Mouse (Mus musculus) liver, postnatal 0 days (tissue): Measurements from ENCODE around the gene Avpr1b. TPM values are rescaled to one million over a fixed set of nuclear protein-coding genes. Genes with fewer than 3 reads are reported as not detected.
"Not testable (repeated sequence)": the region's sequence is repeated elsewhere in the genome, so short reads cannot be mapped to it uniquely, and the experiment has no call there.

Experiments used
- ATAC-seq: fragments of 200-750 bp; cut with Nextera tagmentation; 2 replicates; pipeline ENCODE4 v1.8.0; 2017; ENCODE audit warnings: mild to moderate bottlenecking, moderate library complexity
- DNase-seq: peaks from one replicate; pipeline ENCODE4 v3.0.0-alpha.2; 2016
- H3K27ac ChIP-seq: fragments of 300-500 bp; sonication (generic); 2 replicates; pipeline ENCODE4 v1.5.1; 2014; ENCODE audit warnings: antibody characterized with exemption, moderate library complexity, mild to moderate bottlenecking, low read depth
- H3K27me3 ChIP-seq: fragments of 300-500 bp; sonication (generic); 2 replicates; pipeline ENCODE4 v1.6.1; 2014; ENCODE audit warnings: low read length, control low read depth, mixed read lengths; ENCODE audit not compliant: insufficient read depth
- H3K36me3 ChIP-seq: fragments of 300-500 bp; sonication (generic); replicated peaks from 2 replicates; pipeline ENCODE4 v1.6.1; 2014; ENCODE audit warnings: mild to moderate bottlenecking, control low read depth, low read length, moderate library complexity, mixed read lengths; ENCODE audit not compliant: insufficient read depth
- H3K4me1 ChIP-seq: fragments of 300-500 bp; sonication (generic); 2 replicates; pipeline ENCODE4 v1.6.1; 2014; ENCODE audit warnings: antibody characterized with exemption, mild to moderate bottlenecking, control low read depth; ENCODE audit not compliant: insufficient read depth
- H3K4me2 ChIP-seq: fragments of 300-500 bp; sonication (generic); 2 replicates; pipeline ENCODE4 v1.6.1; 2014; ENCODE audit warnings: low read depth, mild to moderate bottlenecking, low read length, moderate library complexity, mixed read lengths
- H3K4me3 ChIP-seq: fragments of 300-500 bp; sonication (generic); 2 replicates; pipeline ENCODE4 v1.5.1; 2014; ENCODE audit warnings: low read depth, low read length
- H3K9ac ChIP-seq: fragments of 300-500 bp; sonication (generic); replicated peaks from 2 replicates; pipeline ENCODE4 v1.6.1; 2014; ENCODE audit warnings: mild to moderate bottlenecking, moderate library complexity
- H3K9me3 ChIP-seq: fragments of 300-500 bp; sonication (generic); 2 replicates; pipeline ENCODE4 v1.6.1; 2016; ENCODE audit warnings: mild to moderate bottlenecking, control low read depth, low read length, mixed read lengths
- CTCF ChIP-seq: sonication (generic); IDR thresholded peaks from 2 replicates; pipeline ENCODE4 v1.5.1; 2016; ENCODE audit warnings: antibody characterized with exemption, low read depth
- EP300 ChIP-seq: IDR thresholded peaks from 2 replicates; pipeline ENCODE4 v1.6.1; 2016; ENCODE audit warnings: antibody characterized with exemption, low read depth, mild to moderate bottlenecking
- WGBS: fragments of 180-500 bp; shearing (Covaris S2); extraction: QIAGEN DNeasy Blood & Tissue Kit; methylation state at CpG from one replicate; pipeline ENCODE4 v1.1.7; 2014; ENCODE audit not compliant: insufficient replicate concordance; 5-methylcytosine and 5-hydroxymethylcytosine counted together
- polyA plus RNA-seq: library from polyadenylated mRNA; unstranded; fragments of >200 nt; fragmentation: Nextera tagmentation; extraction: Ambion mirVana; gene quantifications from 2 replicates; pipeline ENCODE4 v1.2.1, GENCODE M21; 2015

Gene Avpr1b
- polyA plus RNA-seq, 1 experiment from 2014 or later, result not detected

DNA sequence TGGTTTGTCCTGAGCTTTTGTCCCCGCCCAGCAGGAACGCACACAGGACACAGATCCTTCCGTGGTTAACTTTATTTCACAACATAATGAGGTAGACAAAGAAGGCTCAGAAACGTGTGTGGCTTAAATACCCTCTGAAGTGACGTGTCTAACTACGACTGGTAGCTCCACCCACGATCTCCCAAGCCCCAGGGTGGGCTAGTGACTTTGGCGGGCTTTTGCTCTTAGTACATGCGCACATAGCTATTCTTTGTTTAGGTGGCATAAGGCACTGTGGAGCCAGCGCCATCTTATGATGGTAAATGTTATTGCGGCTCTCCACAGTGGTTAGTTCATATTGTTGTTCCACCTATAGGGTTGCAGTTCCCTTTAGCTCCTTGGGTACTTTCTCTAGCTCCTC is 33.0 kb upstream of the Avpr1b start:
- not testable (repeated sequence) for H3K27me3 ChIP-seq, H3K27ac ChIP-seq, H3K4me1 ChIP-seq, H3K4me3 ChIP-seq, H3K36me3 ChIP-seq, H3K9me3 ChIP-seq, H3K9ac ChIP-seq
- DNase-seq, result peak; percentile 24
- H3K4me2 ChIP-seq, result 0 out of 2 replicates have a peak overlapping the region, but pooled peaks have one; percentile 13
- WGBS, result 20% methylated on average over 11 of the region's 11 CpGs
- TF ChIP-seq CTCF, result peak; percentile 57
- ATAC-seq, result peak; percentile 60

DNA sequence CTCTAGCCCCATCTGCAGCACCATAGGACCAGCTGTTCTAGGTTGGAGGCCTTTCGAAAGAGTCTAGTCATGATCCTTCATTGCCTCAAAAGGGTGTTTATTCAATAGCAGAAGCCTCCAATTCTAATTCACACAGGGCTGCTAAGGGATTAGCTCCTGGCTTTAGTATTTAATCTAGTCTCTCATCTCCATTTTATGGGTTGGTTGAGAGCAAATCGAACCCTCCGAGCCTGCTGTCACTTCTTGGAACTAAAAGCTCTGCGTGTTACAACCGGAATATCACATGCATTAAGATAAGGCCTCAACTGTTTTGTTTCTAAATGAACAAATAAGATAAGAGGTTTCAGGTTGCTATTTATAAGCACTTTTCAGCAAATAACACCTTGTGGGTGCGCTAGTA is 29.3 kb upstream of the Avpr1b start:
- no peaks in the 10 kb centered on the region for H3K4me1 ChIP-seq
- no peak for TF ChIP-seq EP300
- TF ChIP-seq CTCF, result no peak
- no peak overlapping the region for H3K4me3 ChIP-seq
- WGBS, result 74% methylated on average over 6 of the region's 6 CpGs
- ATAC-seq (no peak), DNase-seq (no peak)
- H3K4me2 ChIP-seq, result no peak overlapping the region
- H3K9me3 ChIP-seq, result no peaks in the 10 kb centered on the region
- H3K27me3 ChIP-seq, result no peaks in the 10 kb centered on the region
- H3K27ac ChIP-seq, result no peak overlapping the region
- no peak overlapping the region for H3K9ac ChIP-seq
- no peaks in the 10 kb centered on the region for H3K36me3 ChIP-seq

DNA sequence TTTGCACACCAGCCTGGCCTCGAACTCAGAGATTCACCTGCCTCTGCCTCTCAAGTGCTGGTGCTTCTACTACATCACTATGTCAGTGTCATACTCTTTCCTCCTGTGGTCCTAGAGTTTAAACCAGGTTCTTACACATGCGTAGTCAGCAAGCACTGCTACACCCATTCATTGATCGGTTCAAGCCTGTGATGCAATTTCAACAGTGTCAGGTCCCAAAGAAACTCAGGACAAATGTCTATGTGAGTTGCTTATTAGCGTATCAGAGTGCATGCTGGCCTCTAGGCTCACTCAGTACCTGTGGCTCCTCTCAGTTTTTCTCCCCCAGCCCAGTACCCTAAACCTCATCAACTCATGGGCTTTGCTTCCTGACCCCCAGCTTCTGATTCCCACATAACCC is 28.6 kb upstream of the Avpr1b start:
- Histone ChIP-seq H3K4me2 (no peak overlapping the region), H3K27me3 (no peaks in the 10 kb centered on the region), H3K9me3 (no peaks in the 10 kb centered on the region), H3K9ac (no peak overlapping the region), H3K4me1 (no peaks in the 10 kb centered on the region), H3K4me3 (no peak overlapping the region), H3K27ac (no peak overlapping the region), H3K36me3 (no peaks in the 10 kb centered on the region)
- ATAC-seq, result peak; percentile 76
- 62% methylated on average over 4 of the region's 4 CpGs for WGBS
- DNase-seq, result peak; percentile 35
- TF ChIP-seq CTCF (no peak), EP300 (no peak)

DNA sequence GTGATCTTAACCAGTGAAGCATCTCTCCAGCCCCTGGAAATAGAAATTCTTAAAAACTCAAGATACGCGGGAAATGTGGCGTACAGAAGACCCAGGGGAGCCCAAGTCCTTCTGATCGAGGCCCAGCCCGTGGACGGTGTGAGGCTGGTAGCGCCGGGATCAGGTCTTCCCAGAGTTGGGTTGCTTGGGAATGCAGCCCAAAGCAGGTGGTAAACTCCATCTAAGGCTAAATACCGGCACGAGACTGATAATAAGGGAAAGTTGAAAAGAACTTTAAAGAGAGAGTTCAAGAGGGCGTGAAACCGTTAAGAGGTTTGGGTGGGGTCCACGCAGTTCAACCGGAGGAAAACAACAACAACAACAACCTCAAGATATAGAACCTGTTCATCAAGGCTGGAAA is 25.3 kb upstream of the Avpr1b start:
- no peaks in the 10 kb centered on the region for H3K27me3 ChIP-seq

DNA sequence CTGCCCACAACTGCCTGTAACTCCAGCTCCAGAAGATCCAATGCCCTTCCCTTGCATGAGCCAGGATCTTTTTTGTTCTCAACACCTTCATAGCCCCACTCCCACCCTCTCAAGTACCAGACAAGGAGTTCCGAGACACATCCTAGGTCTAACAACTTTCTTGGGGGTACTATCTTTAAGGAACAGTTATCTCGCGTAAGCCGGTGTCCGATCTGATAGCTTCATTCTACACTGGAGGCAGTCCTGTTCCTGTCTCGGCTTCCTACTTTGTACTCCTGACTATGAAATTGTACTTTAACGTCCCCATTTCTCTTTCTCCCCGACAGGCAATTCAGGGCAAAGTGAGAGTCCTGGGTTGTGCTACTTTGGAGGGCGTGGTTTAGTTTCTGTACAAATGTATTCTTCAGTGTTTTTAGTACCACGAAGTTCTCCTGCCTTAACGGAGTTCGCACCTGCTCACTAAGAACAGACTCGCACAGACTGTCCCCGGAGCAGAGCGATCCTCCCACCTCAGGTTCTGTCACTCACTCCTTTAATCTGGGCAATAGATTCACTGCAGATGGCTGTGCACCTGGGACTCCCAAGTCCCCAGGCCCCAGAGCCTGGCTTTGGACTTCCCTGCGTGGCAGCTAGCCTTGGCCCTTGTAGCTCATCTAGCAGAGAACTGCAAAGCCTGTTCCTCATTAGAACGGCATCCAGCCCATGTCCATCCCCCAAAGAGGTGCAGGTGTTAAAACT is 19.9 kb upstream of the Avpr1b start:
- no peaks in the 10 kb centered on the region for H3K4me1 ChIP-seq
- no peaks in the 10 kb centered on the region for H3K27me3 ChIP-seq
- no peak overlapping the region for H3K9ac ChIP-seq
- no peaks in the 10 kb centered on the region for H3K9me3 ChIP-seq
- DNase-seq (no peak), ATAC-seq (no peak)
- H3K4me2 ChIP-seq, result no peak overlapping the region
- no peak for TF ChIP-seq EP300
- TF ChIP-seq CTCF, result no peak
- 64% methylated on average over 17 of the region's 17 CpGs for WGBS
- no peak overlapping the region for H3K4me3 ChIP-seq
- H3K36me3 ChIP-seq, result no peaks in the 10 kb centered on the region
- H3K27ac ChIP-seq, result no peak overlapping the region

More for the DNA sequence above, 25.3 kb upstream of the Avpr1b start:
- Histone ChIP-seq H3K9ac (no peak overlapping the region), H3K4me1 (no peaks in the 10 kb centered on the region), H3K4me3 (no peak overlapping the region), H3K4me2 (no peak overlapping the region), H3K27ac (no peak overlapping the region), H3K36me3 (no peaks in the 10 kb centered on the region), H3K9me3 (no peaks in the 10 kb centered on the region)
- ATAC-seq, result peak; percentile 95
- peak; percentile 58 for DNase-seq
- 81% methylated on average over 14 of the region's 14 CpGs for WGBS
- TF ChIP-seq CTCF, result no peak
- no peak for TF ChIP-seq EP300

DNA sequence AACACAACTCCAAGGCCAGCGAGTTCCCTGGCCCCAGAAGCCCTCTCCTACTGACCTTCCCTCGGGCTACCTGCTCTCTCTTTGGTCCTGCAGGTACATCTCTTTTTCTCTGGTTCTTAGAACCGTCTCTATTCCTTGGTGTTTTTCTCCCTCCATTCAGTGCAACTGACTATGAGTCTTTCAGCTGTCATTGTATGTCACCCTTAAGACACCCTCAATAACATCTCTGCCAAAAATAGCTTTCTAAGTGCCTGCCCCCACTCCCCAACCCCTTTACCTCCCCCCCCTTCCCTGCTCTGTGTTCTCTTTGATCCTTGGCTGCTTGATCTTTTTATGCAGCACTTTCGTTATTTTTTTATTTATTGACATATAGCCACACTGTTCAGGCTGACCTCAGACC is 18.6 kb upstream of the Avpr1b start:
- Histone ChIP-seq H3K27me3 (no peaks in the 10 kb centered on the region), H3K4me1 (no peaks in the 10 kb centered on the region), H3K9ac (no peak overlapping the region), H3K36me3 (no peaks in the 10 kb centered on the region), H3K27ac (no peak overlapping the region), H3K9me3 (no peaks in the 10 kb centered on the region), H3K4me3 (no peak overlapping the region), H3K4me2 (no peak overlapping the region)
- 57% methylated on average over 4 of the region's 4 CpGs for WGBS
- DNase-seq, result no peak
- TF ChIP-seq EP300, result no peak
- no peak for TF ChIP-seq CTCF
- no peak for ATAC-seq
